Mouse (Mus musculus): ENCODE measurements around the gene Stox2. TPM values are rescaled to one million over a fixed set of nuclear protein-coding genes. Genes with fewer than 3 reads are reported as not detected.

Gene Stox2
- total and polyA plus RNA-seq, 2 experiments from 2014 or later = 42.8 to 125 TPM

- 93% methylated on average over 2 of the region's 2 CpGs for WGBS
- peaks cover 19% of the 10 kb centered on the region for H3K27me3 ChIP-seq (ENCODE audit: insufficient read depth, low read length)
Observed at GRCm38 (mm10) chr8:47404852-47405251, 41.3 kb downstream of the Stox2 start.

GRCm38 (mm10) chr8:47392927-47393326 is 53.2 kb downstream of the Stox2 start:
- Histone ChIP-seq H3K9me3 (ENCODE audit: low read length) (no peaks in the 10 kb centered on the region), H3K4me3 (ENCODE audit: low read depth, low read length) (no peak overlapping the region), H3K4me2 (ENCODE audit: low read depth, low read length, poor library complexity, severe bottlenecking) (no peak overlapping the region), H3K27me3 (ENCODE audit: insufficient read depth, low read length) (no peaks in the 10 kb centered on the region), H3K9ac (replicated peaks; ENCODE audit: low read length, poor library complexity, severe bottlenecking) (no peak overlapping the region), H3K36me3 (ENCODE audit: insufficient read depth, low read length) (no peaks in the 10 kb centered on the region), H3K27ac (ENCODE audit: low read depth, low read length) (no peak overlapping the region), H3K4me1 (ENCODE audit: insufficient read depth, low read length) (no peaks in the 10 kb centered on the region)
- TF ChIP-seq CTCF (IDR thresholded peaks at IDR 0.05) = no peak
- 65% methylated on average over 7 of the region's 7 CpGs for WGBS
- no peak for DNase-seq (ENCODE audit: low spot score)
- ATAC-seq (ENCODE audit: low FRiP score) = no peak

More at GRCm38 (mm10) chr8:47404852-47405251, 41.3 kb downstream of the Stox2 start:
- no peaks in the 10 kb centered on the region for H3K4me1 ChIP-seq (ENCODE audit: insufficient read depth, low read length)
- no peak for ATAC-seq (ENCODE audit: low FRiP score)
- no peak overlapping the region for H3K27ac ChIP-seq (ENCODE audit: low read depth, low read length)
- no peak for DNase-seq (ENCODE audit: low spot score)
- no peaks in the 10 kb centered on the region for H3K9me3 ChIP-seq (ENCODE audit: low read length)
- no peak overlapping the region for H3K9ac ChIP-seq (replicated peaks; ENCODE audit: low read length, poor library complexity, severe bottlenecking)
- no peak overlapping the region for H3K4me3 ChIP-seq (ENCODE audit: low read depth, low read length)
- TF ChIP-seq CTCF (IDR thresholded peaks at IDR 0.05) = no peak
- no peak overlapping the region for H3K4me2 ChIP-seq (ENCODE audit: low read depth, low read length, poor library complexity, severe bottlenecking)
- no peaks in the 10 kb centered on the region for H3K36me3 ChIP-seq (ENCODE audit: insufficient read depth, low read length)

- Histone ChIP-seq H3K27ac (ENCODE audit: low read depth, low read length) (no peak overlapping the region), H3K9ac (replicated peaks; ENCODE audit: low read length, poor library complexity, severe bottlenecking) (no peak overlapping the region), H3K4me2 (ENCODE audit: low read depth, low read length, poor library complexity, severe bottlenecking) (no peak overlapping the region), H3K4me3 (ENCODE audit: low read depth, low read length) (no peak overlapping the region), H3K9me3 (ENCODE audit: low read length) (no peaks in the 10 kb centered on the region), H3K36me3 (ENCODE audit: insufficient read depth, low read length) (no peaks in the 10 kb centered on the region), H3K27me3 (ENCODE audit: insufficient read depth, low read length) (no peaks in the 10 kb centered on the region), H3K4me1 (ENCODE audit: insufficient read depth, low read length) (no peaks in the 10 kb centered on the region)
- no peak for DNase-seq (ENCODE audit: low spot score)
- 81% methylated on average over 18 of the region's 18 CpGs for WGBS
- no peak for TF ChIP-seq CTCF (IDR thresholded peaks at IDR 0.05)
- ATAC-seq (ENCODE audit: low FRiP score) = no peak
Observed at GRCm38 (mm10) chr8:47392290-47392689, 53.9 kb downstream of the Stox2 start.

GRCm38 (mm10) chr8:47391844-47392243 is 54.3 kb downstream of the Stox2 start:
- 93% methylated on average over 10 of the region's 10 CpGs for WGBS
- H3K4me1 ChIP-seq (ENCODE audit: insufficient read depth, low read length) = no peaks in the 10 kb centered on the region
- no peak overlapping the region for H3K27ac ChIP-seq (ENCODE audit: low read depth, low read length)
- no peak for TF ChIP-seq CTCF (IDR thresholded peaks at IDR 0.05)
- H3K9ac ChIP-seq (replicated peaks; ENCODE audit: low read length, poor library complexity, severe bottlenecking) = no peak overlapping the region
- no peak for DNase-seq (ENCODE audit: low spot score)
- no peak for ATAC-seq (ENCODE audit: low FRiP score)
- H3K4me2 ChIP-seq (ENCODE audit: low read depth, low read length, poor library complexity, severe bottlenecking) = no peak overlapping the region
- H3K36me3 ChIP-seq (ENCODE audit: insufficient read depth, low read length) = no peaks in the 10 kb centered on the region
- no peaks in the 10 kb centered on the region for H3K9me3 ChIP-seq (ENCODE audit: low read length)
- H3K27me3 ChIP-seq (ENCODE audit: insufficient read depth, low read length) = no peaks in the 10 kb centered on the region
- H3K4me3 ChIP-seq (ENCODE audit: low read depth, low read length) = no peak overlapping the region

- no peak overlapping the region for H3K9ac ChIP-seq (replicated peaks; ENCODE audit: low read length, poor library complexity, severe bottlenecking)
Observed at GRCm38 (mm10) chr8:47389430-47389829, 56.7 kb downstream of the Stox2 start.

GRCm38 (mm10) chr8:47388171-47388570 is 58.0 kb downstream of the Stox2 start:
- 85% methylated on average over 12 of the region's 12 CpGs for WGBS
- no peaks in the 10 kb centered on the region for H3K27me3 ChIP-seq (ENCODE audit: insufficient read depth, low read length)
- H3K4me2 ChIP-seq (ENCODE audit: low read depth, low read length, poor library complexity, severe bottlenecking) = no peak overlapping the region

More at GRCm38 (mm10) chr8:47389430-47389829, 56.7 kb downstream of the Stox2 start:
- H3K9me3 ChIP-seq (ENCODE audit: low read length) = no peaks in the 10 kb centered on the region
- H3K36me3 ChIP-seq (ENCODE audit: insufficient read depth, low read length) = no peaks in the 10 kb centered on the region
- H3K4me3 ChIP-seq (ENCODE audit: low read depth, low read length) = no peak overlapping the region
- no peak overlapping the region for H3K27ac ChIP-seq (ENCODE audit: low read depth, low read length)
- H3K27me3 ChIP-seq (ENCODE audit: insufficient read depth, low read length) = no peaks in the 10 kb centered on the region
- 94% methylated on average over 3 of the region's 3 CpGs for WGBS
- no peak for DNase-seq (ENCODE audit: low spot score)
- H3K4me2 ChIP-seq (ENCODE audit: low read depth, low read length, poor library complexity, severe bottlenecking) = no peak overlapping the region
- no peaks in the 10 kb centered on the region for H3K4me1 ChIP-seq (ENCODE audit: insufficient read depth, low read length)
- no peak for ATAC-seq (ENCODE audit: low FRiP score)
- no peak for TF ChIP-seq CTCF (IDR thresholded peaks at IDR 0.05)

More at GRCm38 (mm10) chr8:47388171-47388570, 58.0 kb downstream of the Stox2 start:
- no peak overlapping the region for H3K4me3 ChIP-seq (ENCODE audit: low read depth, low read length)
- no peaks in the 10 kb centered on the region for H3K9me3 ChIP-seq (ENCODE audit: low read length)
- TF ChIP-seq CTCF (IDR thresholded peaks at IDR 0.05) = no peak
- H3K27ac ChIP-seq (ENCODE audit: low read depth, low read length) = no peak overlapping the region
- no peaks in the 10 kb centered on the region for H3K36me3 ChIP-seq (ENCODE audit: insufficient read depth, low read length)
- ATAC-seq (ENCODE audit: low FRiP score) (no peak), DNase-seq (ENCODE audit: low spot score) (no peak)
- no peak overlapping the region for H3K9ac ChIP-seq (replicated peaks; ENCODE audit: low read length, poor library complexity, severe bottlenecking)
- H3K4me1 ChIP-seq (ENCODE audit: insufficient read depth, low read length) = no peaks in the 10 kb centered on the region
